Comparison of ENCODE assay signal across 9 mouse cellular contexts in the genomic region with DNA sequence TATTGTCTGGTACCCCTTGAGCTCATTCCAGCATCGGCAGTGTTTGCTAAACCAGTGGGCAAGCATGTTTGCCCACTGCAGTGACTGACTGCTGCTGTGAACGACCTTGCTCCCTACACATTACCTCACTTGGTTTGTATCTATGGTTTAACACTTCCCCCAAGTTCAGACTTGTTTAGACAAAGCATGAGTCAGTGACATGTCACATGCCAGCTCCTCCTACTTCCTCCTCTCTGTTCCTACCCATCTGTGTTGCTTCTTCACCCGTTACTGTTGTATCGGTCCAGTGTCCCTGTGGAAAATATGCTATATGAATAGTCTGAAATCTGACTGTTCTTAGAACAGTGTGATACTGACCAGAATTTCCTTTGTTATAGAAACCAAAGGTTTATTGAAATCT. TPM values are rescaled to one million over a fixed set of nuclear protein-coding genes. Genes with fewer than 3 reads are reported as not detected.
DNase-seq lines count a peak whose midpoint lies in the region; ATAC-seq and TF ChIP-seq lines count a peak whose summit lies in the region.
"Had no signal": no experiment of that assay in that cellular context is flagged by ENCODE, and none has a peak within 500 bp of the region (broad histone marks: within the 10 kb centered on the region; RNA-seq: fewer than 3 reads in every experiment).

No protein-coding gene starts in this region.

- TF ChIP-seq EP300 in CH12.LX (IDR thresholded peaks at IDR 0.05; ENCODE audit: low read length), result peak; percentile 85

- in situ Hi-C loops in CH12.LX (cut with MboI; ENCODE audit: low pct_ligation_motif_present, low pct_unique_long_range_greater_than_20kb, low sequenced_read_pairs), result loop anchor here (5.0 kb wide), 1 partner anchor 86 kb away; no protein-coding TSS in a partner anchor

- dilution Hi-C loops in CH12.LX (cut with MboI; ENCODE audit: extremely low pct_ligation_motif_present, extremely low pct_unique_long_range_greater_than_20kb, low sequenced_read_pairs), result no loop called here

- no peak for TF ChIP-seq RAD21 in CH12.LX (IDR thresholded peaks at IDR 0.05; ENCODE audit: low read depth, low read length)

- H3K9me3 ChIP-seq in heart, embryonic 13.5 days, result no peaks in the 10 kb centered on the region
- H3K9me3 ChIP-seq in heart, embryonic 10.5 days, result no peaks in the 10 kb centered on the region
- H3K9me3 ChIP-seq in CH12.LX (replicated peaks; ENCODE audit: low read length), result no peaks in the 10 kb centered on the region
- H3K9me3 ChIP-seq in intestine, embryonic 15.5 days, result no peaks in the 10 kb centered on the region
- no peaks in the 10 kb centered on the region for H3K9me3 ChIP-seq in hindbrain, embryonic 14.5 days (ENCODE audit: control insufficient read depth, low read length)

- ATAC-seq in heart, embryonic 13.5 days (ENCODE audit: extremely low read depth, insufficient number of reproducible peaks, low FRiP score, low TSS enrichment), result peak; percentile 54; the same call in 1 of the 2 replicates
- ATAC-seq in intestine, embryonic 15.5 days, result peak; percentile 83
- ATAC-seq in monocyte, adult 5-6 weeks (replicated peaks; ENCODE audit: insufficient number of reproducible peaks, low FRiP score, low TSS enrichment, poor library complexity, severe bottlenecking), result peak; percentile 92
- ATAC-seq in hindbrain, embryonic 14.5 days (ENCODE audit: low FRiP score), result no peak

- TF ChIP-seq CTCF in CH12.LX (conservative IDR thresholded peaks at IDR 0.05 in 1 of 2, IDR thresholded peaks at IDR 0.05 in 1 of 2; ENCODE audit: low read depth in 2 of 2, low read length in 2 of 2), result no peak

- peaks cover 35% of the 10 kb centered on the region for H3K79me2 ChIP-seq in CH12.LX (replicated peaks; ENCODE audit: control insufficient read depth, extremely low read depth, insufficient read depth, poor library complexity, severe bottlenecking)

- H3K36me3 ChIP-seq in heart, embryonic 13.5 days, result peaks cover 46% of the 10 kb centered on the region
- H3K36me3 ChIP-seq in heart, embryonic 10.5 days, result peaks cover 20% of the 10 kb centered on the region
- peaks cover 21 to 67% of the 10 kb centered on the region in 2 experiments for H3K36me3 ChIP-seq in CH12.LX (replicated peaks in 1 of 2; ENCODE audit: control insufficient read depth in 1 of 2, insufficient read depth in 1 of 2, low read length in 1 of 2)
- no peaks in the 10 kb centered on the region for H3K36me3 ChIP-seq in intestine, embryonic 15.5 days
- peaks cover 29% of the 10 kb centered on the region for H3K36me3 ChIP-seq in hindbrain, embryonic 14.5 days (replicated peaks; ENCODE audit: control insufficient read depth, insufficient read depth)

- no peak overlapping the region for H3K4me2 ChIP-seq in heart, embryonic 13.5 days
- peak overlapping the region; percentile 52 for H3K4me2 ChIP-seq in CH12.LX (ENCODE audit: insufficient read depth, low read depth, poor library complexity, severe bottlenecking)
- no peak overlapping the region for H3K4me2 ChIP-seq in intestine, embryonic 15.5 days (replicated peaks)
- no peak overlapping the region for H3K4me2 ChIP-seq in hindbrain, embryonic 14.5 days (replicated peaks)

- H3K27ac ChIP-seq in heart, embryonic 13.5 days (replicated peaks), result peak overlapping the region; percentile 43
- no peak overlapping the region for H3K27ac ChIP-seq in heart, embryonic 10.5 days
- H3K27ac ChIP-seq in CH12.LX (ENCODE audit: insufficient read depth, low read depth), result peak overlapping the region; percentile 88
- no peak overlapping the region for H3K27ac ChIP-seq in intestine, embryonic 15.5 days
- H3K27ac ChIP-seq in hindbrain, embryonic 14.5 days, result no peak overlapping the region

- no peaks in the 10 kb centered on the region for H3K27me3 ChIP-seq in heart, embryonic 13.5 days (replicated peaks)
- H3K27me3 ChIP-seq in heart, embryonic 10.5 days (ENCODE audit: insufficient read depth, poor library complexity, severe bottlenecking), result no peaks in the 10 kb centered on the region
- H3K27me3 ChIP-seq in CH12.LX (replicated peaks), result no peaks in the 10 kb centered on the region
- H3K27me3 ChIP-seq in intestine, embryonic 15.5 days (replicated peaks), result no peaks in the 10 kb centered on the region
- H3K27me3 ChIP-seq in hindbrain, embryonic 14.5 days (ENCODE audit: control insufficient read depth, insufficient read depth, low read length), result no peaks in the 10 kb centered on the region

- peak; percentile 42 for TF ChIP-seq POLR2A in CH12.LX (IDR thresholded peaks at IDR 0.05; ENCODE audit: low read depth, low read length)

- no peak overlapping the region for H3K4me3 ChIP-seq in heart, embryonic 13.5 days
- H3K4me3 ChIP-seq in heart, embryonic 10.5 days, result no peak overlapping the region
- H3K4me3 ChIP-seq in CH12.LX (replicated peaks in 1 of 3; ENCODE audit: low read depth in 2 of 3, low read length in 2 of 3, poor library complexity in 1 of 3), result no peak overlapping the region
- no peak overlapping the region for H3K4me3 ChIP-seq in intestine, embryonic 15.5 days (replicated peaks)
- no peak overlapping the region for H3K4me3 ChIP-seq in hindbrain, embryonic 14.5 days (replicated peaks; ENCODE audit: low read length)

- peaks cover 37% of the 10 kb centered on the region for H3K4me1 ChIP-seq in heart, embryonic 13.5 days
- H3K4me1 ChIP-seq in heart, embryonic 10.5 days, result peaks cover 19% of the 10 kb centered on the region
- peaks cover 29 to 92% of the 10 kb centered on the region in 2 experiments for H3K4me1 ChIP-seq in CH12.LX (ENCODE audit: control insufficient read depth in 1 of 2, insufficient read depth in 2 of 2)
- peaks cover 6% of the 10 kb centered on the region; the same call in 1 of the 2 replicates for H3K4me1 ChIP-seq in intestine, embryonic 15.5 days (replicated peaks)
- no peaks in the 10 kb centered on the region for H3K4me1 ChIP-seq in hindbrain, embryonic 14.5 days (replicated peaks; ENCODE audit: control insufficient read depth, insufficient read depth, low read length)

- H3K9ac ChIP-seq in heart, embryonic 13.5 days, result no peak overlapping the region
- H3K9ac ChIP-seq in CH12.LX (ENCODE audit: insufficient read depth, low read depth), result no peak overlapping the region
- no peak overlapping the region for H3K9ac ChIP-seq in intestine, embryonic 15.5 days
- no peak overlapping the region for H3K9ac ChIP-seq in hindbrain, embryonic 14.5 days

- no peak for DNase-seq in heart, embryonic 10.5 days (ENCODE audit: low spot score)
- peak; percentile 89 for DNase-seq in CH12.LX (ENCODE audit: extremely low read depth)
- DNase-seq in hindbrain, embryonic 14.5 days (ENCODE audit: low spot score), result no peak
- no peak for DNase-seq in urinary bladder, postnatal 25 days (ENCODE audit: low spot score)
- DNase-seq in layer of hippocampus, postnatal 36 days, result no peak
- DNase-seq: midbrain, embryonic 14.5 days had no signal

- 40% methylated on average over 4 of the region's 4 CpGs for WGBS in heart, embryonic 13.5 days
- WGBS in heart, embryonic 10.5 days, result 60% methylated on average over 4 of the region's 4 CpGs
- WGBS in intestine, embryonic 15.5 days, result 21% methylated on average over 4 of the region's 4 CpGs
- 76% methylated on average over 4 of the region's 4 CpGs for WGBS in hindbrain, embryonic 14.5 days

TF ChIP-seq in CH12.LX, 34 proteins besides CTCF, POLR2A, EP300 and RAD21 (continues in another document):
- TF ChIP-seq RCOR1 (conservative IDR thresholded peaks at IDR 0.05; ENCODE audit: low read depth, low read length), result no peak
- TF ChIP-seq KAT2A (IDR thresholded peaks at IDR 0.05; ENCODE audit: insufficient replicate concordance, low read length), result no peak
- TF ChIP-seq HCFC1 (IDR thresholded peaks at IDR 0.05; ENCODE audit: low read depth, low read length), result no peak
- TF ChIP-seq USF2 (conservative IDR thresholded peaks at IDR 0.05; ENCODE audit: low read depth, low read length), result peak; percentile 43
- TF ChIP-seq ZNF384 (IDR thresholded peaks at IDR 0.05; ENCODE audit: low read depth, low read length), result no peak
- TF ChIP-seq ZKSCAN1 (IDR thresholded peaks at IDR 0.05; ENCODE audit: borderline replicate concordance, low read depth, low read length), result no peak
- peak; percentile 77 for TF ChIP-seq JUND (conservative IDR thresholded peaks at IDR 0.05; ENCODE audit: low read depth, low read length)

RNA-seq across cellular contexts. Expression of a gene that starts 44.8 kb away (rescaled TPM):
- 20.6 and 20.8 TPM in 2 replicates for polyA plus RNA-seq in heart, embryonic 13.5 days (2015; fragmentation: Nextera tagmentation; extraction: Ambion mirVana)
- 24.2 and 31.6 TPM in 2 replicates for polyA plus RNA-seq in heart, embryonic 10.5 days (2016; fragmentation: Nextera tagmentation; extraction: Ambion mirVana)
- total RNA-seq in CH12.LX (2012; rRNA removed), result 90.2 and 101 TPM in 2 replicates
- total RNA-seq in CH12.LX (2014; rRNA removed), result 239 and 263 TPM in 2 replicates
- polyA plus RNA-seq in CH12.LX (2012; ENCODE audit: insufficient read length, low read depth), result 98.4 and 111 TPM in 2 replicates
- 29.2 and 29.3 TPM in 2 replicates for polyA plus RNA-seq in intestine, embryonic 15.5 days (2015; fragmentation: Nextera tagmentation; extraction: Ambion mirVana)
- total RNA-seq in monocyte, adult 5-6 weeks (2017), result 211 to 234 TPM (median 220 TPM) in 3 replicates
- polyA plus RNA-seq in hindbrain, embryonic 14.5 days (2014; fragmentation: Nextera tagmentation; extraction: Ambion mirVana), result 77.8 and 91.9 TPM in 2 replicates
- total RNA-seq in layer of hippocampus, postnatal 36 days (2021), result 100 to 1,000 TPM; 142 to 153 TPM

RNA-seq across cellular contexts. Expression of a gene that starts 56.0 kb away (rescaled TPM):
- 246 and 255 TPM in 2 replicates for polyA plus RNA-seq in heart, embryonic 13.5 days (2015; fragmentation: Nextera tagmentation; extraction: Ambion mirVana)
- 193 and 231 TPM in 2 replicates for polyA plus RNA-seq in heart, embryonic 10.5 days (2016; fragmentation: Nextera tagmentation; extraction: Ambion mirVana)
- total RNA-seq in CH12.LX (2012; rRNA removed) (83.3 and 107 TPM in 2 replicates), CH12.LX (2014; rRNA removed) (87.9 and 96.2 TPM in 2 replicates)
- 72.1 and 76.6 TPM in 2 replicates for polyA plus RNA-seq in CH12.LX (2012; ENCODE audit: insufficient read length, low read depth)
- polyA plus RNA-seq in intestine, embryonic 15.5 days (2015; fragmentation: Nextera tagmentation; extraction: Ambion mirVana), result 135 TPM in 2 replicates
- total RNA-seq in monocyte, adult 5-6 weeks (2017), result 94.7 to 124 TPM (median 121 TPM) in 3 replicates
- polyA plus RNA-seq in hindbrain, embryonic 14.5 days (2014; fragmentation: Nextera tagmentation; extraction: Ambion mirVana), result 124 and 127 TPM in 2 replicates
- 100 to 1,000 TPM; 719 to 827 TPM for total RNA-seq in layer of hippocampus, postnatal 36 days (2021)

RNA-seq across cellular contexts. Expression of a gene that starts 59.6 kb away (rescaled TPM):
- polyA plus RNA-seq in heart, embryonic 13.5 days (2015; fragmentation: Nextera tagmentation; extraction: Ambion mirVana), result 1.3 and 1.6 TPM in 2 replicates
- 1.0 and 1.2 TPM in 2 replicates for polyA plus RNA-seq in heart, embryonic 10.5 days (2016; fragmentation: Nextera tagmentation; extraction: Ambion mirVana)
- 55.8 and 64.7 TPM in 2 replicates for total RNA-seq in CH12.LX (2012; rRNA removed)
- 151 and 164 TPM in 2 replicates for total RNA-seq in CH12.LX (2014; rRNA removed)
- polyA plus RNA-seq in CH12.LX (2012; ENCODE audit: insufficient read length, low read depth), result 130 and 139 TPM in 2 replicates
- 0.96 and 1.1 TPM in 2 replicates for polyA plus RNA-seq in intestine, embryonic 15.5 days (2015; fragmentation: Nextera tagmentation; extraction: Ambion mirVana)
- total RNA-seq in monocyte, adult 5-6 weeks (2017), result 106 to 140 TPM (median 120 TPM) in 3 replicates
- polyA plus RNA-seq in hindbrain, embryonic 14.5 days (2014; fragmentation: Nextera tagmentation; extraction: Ambion mirVana), result 0.19 and 0.27 TPM in 2 replicates
- under 1 TPM; 0.38 to 0.52 TPM for total RNA-seq in layer of hippocampus, postnatal 36 days (2021)

Comparison
In these comparisons a context has a peak if more than half of its experiments do, and no peak if none do; other contexts are left out.
1. H3K27ac ChIP-seq: peak in heart, embryonic 13.5 days (single experiment) and CH12.LX (single experiment); none in heart, embryonic 10.5 days (single experiment), intestine, embryonic 15.5 days (single experiment) and hindbrain, embryonic 14.5 days (single experiment).
2. RNA of a gene that starts 59.6 kb away (polyA plus RNA-seq): 130 to 139 TPM in CH12.LX; 1.3 to 1.6 TPM in heart, embryonic 13.5 days, 1.0 to 1.2 TPM in heart, embryonic 10.5 days, 0.96 to 1.1 TPM in intestine, embryonic 15.5 days and 0.19 to 0.27 TPM in hindbrain, embryonic 14.5 days; every median in the first group is over 10 times any median in the second.